Mouse (Mus musculus) brain, embryonic 14.5 days (tissue): ENCODE data around the gene Anks1b. TPM values are rescaled to one million over a fixed set of nuclear protein-coding genes. Genes with fewer than 3 reads are reported as not detected.

Experiments used
- DNase-seq: peaks from one replicate; pipeline ENCODE4 v3.0.0-alpha.2; 2011; ENCODE audit warnings: low read depth
- CTCF ChIP-seq: fragments of 200-500 bp; IDR thresholded peaks from 2 replicates; pipeline ENCODE4 v1.5.1; 2012; ENCODE audit warnings: inconsistent platforms, mild to moderate bottlenecking, moderate library complexity, borderline replicate concordance; ENCODE audit not compliant: insufficient read depth, insufficient read length; ENCODE audit errors: extremely low read depth
- POLR2A ChIP-seq: fragments of 200-500 bp; IDR thresholded peaks from 2 replicates; pipeline ENCODE4 v1.6.1; 2012; ENCODE audit warnings: mild to moderate bottlenecking, inconsistent platforms, borderline replicate concordance; ENCODE audit not compliant: poor library complexity, insufficient read depth, insufficient read length, severe bottlenecking; ENCODE audit errors: extremely low read depth
- polyA plus RNA-seq: library from polyadenylated mRNA; depleted of rRNA; stranded (reverse); fragments of >200 nt; gene quantifications from 2 replicates; pipeline ENCODE4 v1.2.3, GENCODE M21; 2012

Anks1b gene
- polyA plus RNA-seq, 1 experiment: 67.7 TPM

- TF ChIP-seq POLR2A: no peak
- TF ChIP-seq CTCF: no peak
- peak; percentile 58 for DNase-seq
Observed at GRCm38 (mm10) chr10:89874036-89874435, 727 bp downstream of the Anks1b start.

- TF ChIP-seq CTCF: no peak
- TF ChIP-seq POLR2A: no peak
- DNase-seq: no peak
Observed at GRCm38 (mm10) chr10:89883561-89883960, 10.3 kb downstream of the Anks1b start.

- peak; percentile 63 for DNase-seq
- TF ChIP-seq POLR2A (no peak), CTCF (no peak)
Observed at GRCm38 (mm10) chr10:89902720-89903337, 29.5 kb downstream of the Anks1b start.

GRCm38 (mm10) chr10:89911889-89912288 is 38.6 kb downstream of the Anks1b start:
- DNase-seq: peak; percentile 92
- TF ChIP-seq POLR2A (no peak), CTCF (no peak)

GRCm38 (mm10) chr10:89913174-89913573 is 39.9 kb downstream of the Anks1b start:
- DNase-seq: peak; percentile 85

GRCm38 (mm10) chr10:89917141-89917540 is 43.8 kb downstream of the Anks1b start:
- TF ChIP-seq CTCF (no peak), POLR2A (no peak)
- DNase-seq: no peak

More at GRCm38 (mm10) chr10:89913174-89913573, 39.9 kb downstream of the Anks1b start:
- TF ChIP-seq POLR2A (no peak), CTCF (no peak)

GRCm38 (mm10) chr10:89921965-89922364 is 48.7 kb downstream of the Anks1b start:
- TF ChIP-seq POLR2A (no peak), CTCF (no peak)
- DNase-seq: no peak

GRCm38 (mm10) chr10:89942180-89942579 is 68.9 kb downstream of the Anks1b start:
- TF ChIP-seq CTCF: no peak
- TF ChIP-seq POLR2A: no peak
- no peak for DNase-seq

GRCm38 (mm10) chr10:89946636-89947349 is 73.5 kb downstream of the Anks1b start:
- DNase-seq: no peak
- TF ChIP-seq CTCF: no peak
- TF ChIP-seq POLR2A: no peak

GRCm38 (mm10) chr10:89974361-89974760 is 101.1 kb downstream of the Anks1b start:
- peak; percentile 7 for DNase-seq
- TF ChIP-seq CTCF: no peak
- no peak for TF ChIP-seq POLR2A

- peak; percentile 54 for DNase-seq
- peak; percentile 45; the same call in 1 of the 2 replicates for TF ChIP-seq CTCF
- no peak for TF ChIP-seq POLR2A
Observed at GRCm38 (mm10) chr10:89975431-89975841, 102.1 kb downstream of the Anks1b start.

GRCm38 (mm10) chr10:89976577-89976976 is 103.3 kb downstream of the Anks1b start:
- peak; percentile 80 for DNase-seq
- TF ChIP-seq CTCF (no peak), POLR2A (no peak)

- TF ChIP-seq POLR2A (no peak), CTCF (no peak)
Observed at GRCm38 (mm10) chr10:89994171-89994570, 120.9 kb downstream of the Anks1b start.

More at GRCm38 (mm10) chr10:89994171-89994570, 120.9 kb downstream of the Anks1b start:
- DNase-seq: no peak
